Mouse (Mus musculus): ENCODE measurements around the gene Pla2g2d. TPM values are rescaled to one million over a fixed set of nuclear protein-coding genes. Genes with fewer than 3 reads are reported as not detected.

Pla2g2d gene
- not detected for total RNA-seq (2021)
- long read RNA-seq, experiment 1: 0 reads
- long read RNA-seq, experiment 2: 0 reads

GRCm38 (mm10) chr4:138775435-138775834 is at the start of gene Pla2g2d:
TSS of gene Pla2g2d (plus strand) at chr4:138775735.
- no peak for DNase-seq
- intact Hi-C loops (cut with DNase I; ENCODE audit: low total_unique reads): no loop called here

- DNase-seq: no peak
- intact Hi-C loops (cut with DNase I; ENCODE audit: low total_unique reads): no loop called here
These were observed 49.8 kb upstream of the Pla2g2d start for GRCm38 (mm10) chr4:138725751-138726150.

- intact Hi-C loops (cut with DNase I; ENCODE audit: low total_unique reads): no loop called here
- no peak for DNase-seq
These were observed 46.4 kb upstream of the Pla2g2d start for GRCm38 (mm10) chr4:138729018-138729703.

- no peak for DNase-seq
- intact Hi-C loops (cut with DNase I; ENCODE audit: low total_unique reads): no loop called here
These were observed 41.4 kb upstream of the Pla2g2d start for GRCm38 (mm10) chr4:138734105-138734504.

- DNase-seq: no peak
- intact Hi-C loops (cut with DNase I; ENCODE audit: low total_unique reads): no loop called here
These were observed 40.7 kb upstream of the Pla2g2d start for GRCm38 (mm10) chr4:138734863-138735262.

DNA sequence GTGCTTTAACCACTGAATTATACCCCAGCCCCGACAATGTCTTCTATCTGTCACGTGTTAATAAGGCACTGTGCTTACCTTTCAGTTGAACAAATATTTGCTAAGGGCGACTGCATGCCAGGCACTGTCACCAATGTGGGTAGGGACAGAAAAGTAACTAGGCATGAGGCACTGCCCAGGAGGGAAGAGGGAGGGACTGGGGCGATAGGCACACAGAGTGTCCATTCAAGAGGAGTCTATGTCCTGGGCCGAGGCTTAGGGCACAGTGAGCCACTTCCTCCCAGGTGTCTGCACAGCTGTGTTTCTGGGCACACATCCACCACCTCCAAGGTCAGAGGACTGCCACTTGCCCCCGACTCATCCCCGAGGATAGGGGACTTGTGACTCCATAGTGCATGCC is 38.5 kb upstream of the Pla2g2d start, which contains the start of gene Ubxn10:
Gene Ubxn10, minus strand, starts transcription at position 137 of the 400 bp plus-strand sequence.
- DNase-seq: no peak
- intact Hi-C loops (cut with DNase I; ENCODE audit: low total_unique reads): no loop called here

DNA sequence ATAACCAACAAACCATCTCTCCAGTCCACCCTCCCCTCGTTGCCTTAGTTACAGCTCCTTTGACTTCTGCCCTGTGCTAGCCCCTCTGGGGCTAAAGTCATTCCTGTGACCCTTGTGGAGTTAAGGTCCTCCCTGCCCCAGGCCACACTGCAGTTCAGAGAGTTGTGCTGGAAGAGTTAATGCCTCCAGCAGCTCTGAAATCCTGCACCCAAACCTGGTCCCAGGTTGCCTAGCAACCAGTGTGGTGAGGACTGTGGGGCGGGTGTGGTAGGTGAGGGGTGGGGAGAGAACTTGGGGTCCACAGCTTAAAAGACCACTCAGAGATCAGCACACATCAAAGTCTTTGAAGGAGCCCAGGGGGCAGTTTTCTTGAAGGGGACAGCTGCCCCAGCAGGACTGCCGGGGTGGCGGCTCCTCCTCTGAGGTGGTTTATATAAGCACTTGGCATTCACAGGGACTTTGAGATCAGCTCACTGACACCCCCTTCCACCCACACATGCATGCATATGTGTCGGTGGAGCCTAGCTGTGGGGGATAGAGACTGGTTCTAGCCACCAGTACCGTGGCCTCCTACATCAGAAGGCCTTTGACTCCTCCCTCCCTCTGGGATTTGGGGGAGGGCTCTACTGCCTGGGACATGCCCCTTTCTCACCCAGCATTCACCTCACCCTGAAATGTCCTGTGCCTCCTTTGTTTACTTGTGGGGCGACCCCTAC is 36.2 kb upstream of the Pla2g2d start:
- intact Hi-C loops (cut with DNase I; ENCODE audit: low total_unique reads): no loop called here

DNA sequence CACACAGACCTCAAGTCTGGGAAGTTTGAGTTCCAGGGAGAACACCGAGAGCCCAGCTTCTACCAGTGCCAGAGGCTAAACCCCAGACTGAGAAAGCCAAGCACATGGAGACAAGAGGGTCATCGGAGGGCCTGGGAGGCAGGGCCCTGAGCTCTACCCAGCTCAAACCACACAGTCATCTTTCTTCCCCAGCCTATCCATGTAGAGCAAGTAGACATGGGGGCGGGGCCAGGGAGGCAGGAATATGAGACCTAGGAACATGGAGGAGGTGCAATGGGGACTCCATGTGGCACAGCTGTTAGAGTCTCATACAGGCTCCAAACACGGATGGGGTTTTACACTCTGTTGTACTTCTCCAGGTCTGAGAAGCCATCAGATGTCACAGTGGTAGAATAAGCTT is 29.7 kb upstream of the Pla2g2d start:
- DNase-seq: peak; percentile 58

More for the DNA sequence above, 36.2 kb upstream of the Pla2g2d start:
- no peak for DNase-seq

DNA sequence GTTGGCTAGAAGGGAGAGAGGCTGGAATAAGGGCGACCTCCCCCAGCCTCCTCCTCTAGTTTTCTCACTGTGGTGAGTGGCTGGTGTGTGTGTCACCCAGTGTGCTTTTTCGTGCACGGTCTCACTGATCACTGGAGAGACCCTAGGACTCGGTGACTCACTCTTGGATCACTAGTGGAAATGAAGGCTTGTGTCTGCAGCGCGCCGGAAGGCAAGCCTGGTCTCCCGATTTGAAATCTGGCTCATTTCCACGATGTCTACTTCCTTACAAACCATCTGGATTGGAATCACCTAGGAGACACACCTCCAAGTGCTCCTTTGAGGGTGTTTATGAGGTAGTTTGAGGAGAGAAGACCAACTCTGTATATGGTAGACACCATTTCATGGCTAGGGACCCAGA is 28.7 kb upstream of the Pla2g2d start:
- no peak for DNase-seq
- intact Hi-C loops (cut with DNase I; ENCODE audit: low total_unique reads): loop anchor here (5.0 kb wide), 1 partner anchor 45 kb away; no protein-coding TSS in a partner anchor

More for the DNA sequence above, 29.7 kb upstream of the Pla2g2d start:
- intact Hi-C loops (cut with DNase I; ENCODE audit: low total_unique reads): loop anchor here (5.0 kb wide), 1 partner anchor 46 kb away; no protein-coding TSS in a partner anchor

- DNase-seq: peak; percentile 26
These were observed 27.7 kb upstream of the Pla2g2d start for GRCm38 (mm10) chr4:138747851-138748250.

GRCm38 (mm10) chr4:138748369-138749072 is 27.0 kb upstream of the Pla2g2d start:
- intact Hi-C loops (cut with DNase I; ENCODE audit: low total_unique reads): loop anchor here (5.0 kb wide), 1 partner anchor 44 kb away; no protein-coding TSS in a partner anchor
- DNase-seq: no peak

More at GRCm38 (mm10) chr4:138747851-138748250, 27.7 kb upstream of the Pla2g2d start:
- intact Hi-C loops (cut with DNase I; ENCODE audit: low total_unique reads): loop anchor here (5.0 kb wide), 1 partner anchor 44 kb away; no protein-coding TSS in a partner anchor

DNA sequence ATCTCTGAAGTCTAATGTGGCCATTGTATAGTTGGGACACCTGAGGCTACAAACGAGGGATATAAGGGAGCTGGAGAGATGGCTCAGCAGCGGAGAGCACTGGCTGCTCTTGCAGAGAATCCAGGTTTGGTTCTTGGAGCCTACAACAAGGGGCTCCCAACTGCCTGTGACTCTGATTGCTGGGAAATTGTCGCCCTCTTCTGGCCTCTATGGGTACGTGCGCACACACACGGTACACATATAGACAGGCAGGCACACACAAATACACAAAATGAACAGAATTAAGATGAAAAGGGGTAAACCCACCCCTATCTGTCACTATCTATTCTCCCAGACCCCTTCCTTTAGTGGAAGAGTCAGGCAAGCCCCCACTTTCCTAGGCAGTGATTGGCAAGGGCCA is 22.9 kb upstream of the Pla2g2d start:
- no peak for DNase-seq
- intact Hi-C loops (cut with DNase I; ENCODE audit: low total_unique reads): loop anchor here (5.0 kb wide), 1 partner anchor 100 kb away; no protein-coding TSS in a partner anchor

- DNase-seq: no peak
- intact Hi-C loops (cut with DNase I; ENCODE audit: low total_unique reads): loop anchor here (5.0 kb wide), 1 partner anchor 99 kb away; no protein-coding TSS in a partner anchor
These were observed 21.9 kb upstream of the Pla2g2d start for GRCm38 (mm10) chr4:138753608-138754007.

- no peak for DNase-seq
- intact Hi-C loops (cut with DNase I; ENCODE audit: low total_unique reads): loop anchor here (5.0 kb wide), 1 partner anchor 98 kb away; no protein-coding TSS in a partner anchor
These were observed 21.1 kb upstream of the Pla2g2d start for GRCm38 (mm10) chr4:138754432-138754831.

DNA sequence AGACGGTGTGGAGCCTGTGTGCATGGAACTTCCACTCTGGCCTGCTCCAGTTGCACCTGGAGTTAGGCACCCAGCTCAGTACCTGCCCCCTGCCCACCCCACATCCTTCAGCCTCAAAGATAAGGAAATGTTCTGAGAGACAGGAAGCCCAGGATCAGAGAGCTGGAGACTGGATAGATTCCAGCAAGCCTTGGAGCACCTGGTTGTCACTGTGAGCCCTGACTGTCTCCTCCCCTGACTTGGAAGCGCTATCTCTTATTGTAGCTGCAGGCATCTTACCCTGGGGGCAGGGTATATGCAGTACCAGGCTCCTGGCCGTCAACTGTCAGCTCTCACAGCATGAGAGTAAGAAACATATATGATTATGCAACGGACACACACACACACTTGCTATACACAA is 20.1 kb upstream of the Pla2g2d start:
- DNase-seq: no peak
- intact Hi-C loops (cut with DNase I; ENCODE audit: low total_unique reads): no loop called here

- DNase-seq: no peak
- intact Hi-C loops (cut with DNase I; ENCODE audit: low total_unique reads): no loop called here
These were observed 19.6 kb upstream of the Pla2g2d start for GRCm38 (mm10) chr4:138755983-138756382.

- intact Hi-C loops (cut with DNase I; ENCODE audit: low total_unique reads): no loop called here
- DNase-seq: no peak
These were observed 18.1 kb upstream of the Pla2g2d start, which contains the start of gene Pla2g2f for GRCm38 (mm10) chr4:138757416-138757815. TSS of gene Pla2g2f (minus strand) at chr4:138757626.

- DNase-seq: no peak
- intact Hi-C loops (cut with DNase I; ENCODE audit: low total_unique reads): no loop called here
These were observed 13.3 kb upstream of the Pla2g2d start for GRCm38 (mm10) chr4:138762266-138762665.

DNA sequence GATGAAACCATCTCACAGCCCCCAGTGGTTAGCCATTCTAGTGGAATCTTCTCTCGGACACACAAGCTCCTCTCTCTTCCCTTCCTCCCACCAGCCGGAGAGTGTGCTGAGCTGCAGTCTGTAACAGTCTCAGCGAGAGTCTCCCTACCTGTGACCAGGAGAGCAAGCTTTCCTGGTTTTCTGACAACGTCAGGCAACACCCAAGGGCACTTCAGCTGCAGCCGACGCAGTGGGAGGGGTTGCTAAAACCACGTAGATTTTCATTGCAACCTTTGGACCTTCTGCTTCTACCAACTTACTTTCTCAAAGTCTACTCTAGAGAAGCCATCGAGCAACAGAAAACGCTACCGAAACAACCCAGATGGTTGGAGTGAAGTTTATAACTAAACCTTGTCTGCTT is 3.6 kb upstream of the Pla2g2d start:
- intact Hi-C loops (cut with DNase I; ENCODE audit: low total_unique reads): no loop called here
- no peak for DNase-seq

DNA sequence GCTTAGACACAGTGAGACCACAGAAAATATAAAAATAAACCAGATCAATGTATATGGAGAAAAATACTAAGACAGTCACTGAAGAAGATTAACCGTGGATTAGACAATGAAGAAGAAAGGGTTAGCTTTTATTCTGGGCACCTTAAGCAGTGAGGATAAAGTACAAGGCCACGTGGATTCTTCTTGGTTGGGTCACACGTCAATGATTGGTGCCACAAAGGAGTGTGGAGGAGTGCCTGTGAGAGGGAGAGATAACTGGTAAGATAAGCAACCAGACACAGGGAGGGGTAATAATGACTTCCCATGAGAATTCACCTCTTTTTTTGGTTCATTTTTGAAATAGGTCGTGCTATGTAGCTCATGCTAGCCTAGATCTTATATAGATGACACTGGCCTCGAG is 3.1 kb upstream of the Pla2g2d start:
- DNase-seq: no peak
- intact Hi-C loops (cut with DNase I; ENCODE audit: low total_unique reads): no loop called here

All from gastrocnemius, postnatal 14 days (tissue).